Mouse (Mus musculus) heart, adult 11 months (tissue): ENCODE measurements around the gene Gdf7.

Experiments used
- DNase-seq: peaks from one replicate; pipeline ENCODE4 v3.0.0; 2022

Gene Gdf7

GRCm38 (mm10) chr12:8301841-8302431 lies at the start of gene Gdf7:
Gdf7 (minus strand) TSS chr12:8301954.
- DNase-seq, result peak; percentile 90

GRCm38 (mm10) chr12:8351025-8351903 lies 49.5 kb upstream of the Gdf7 start:
- DNase-seq, result peak; percentile 99

DNA sequence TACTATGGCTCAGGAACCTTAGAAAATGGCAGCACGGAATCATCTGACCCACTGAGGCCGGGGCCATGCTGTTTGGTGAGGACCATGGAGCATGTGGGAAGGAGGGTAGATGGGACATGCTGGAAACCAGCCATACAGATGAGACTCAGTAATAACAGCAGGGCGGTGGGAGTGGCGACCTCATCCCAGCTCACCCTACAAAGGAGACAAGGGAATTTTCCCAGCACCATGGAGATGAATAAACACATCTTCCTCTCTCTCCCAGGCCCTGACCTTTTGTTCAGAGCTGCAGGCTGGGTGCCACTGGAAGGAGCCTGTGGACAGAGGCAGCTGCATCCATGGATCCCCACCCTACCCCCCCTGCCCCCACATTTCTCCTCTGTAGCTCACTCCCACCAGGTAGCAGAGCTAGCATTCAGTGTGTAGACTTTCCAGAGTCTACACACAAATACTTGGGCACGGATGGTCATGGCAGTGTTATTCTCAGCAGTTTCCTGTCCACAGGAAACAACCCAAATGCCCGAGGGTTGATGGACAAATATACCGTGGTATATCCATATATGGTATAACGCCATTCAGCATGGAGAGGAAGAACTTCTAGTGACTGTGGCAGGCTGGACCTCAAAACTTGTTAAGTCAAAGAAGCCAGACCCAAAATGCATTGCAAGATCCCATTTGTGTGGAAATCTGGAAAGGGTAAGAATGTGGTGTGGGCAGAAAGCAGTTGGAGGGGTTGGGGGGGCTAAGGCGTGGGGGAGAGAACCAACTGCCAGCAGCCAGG lies 47.2 kb upstream of the Gdf7 start:
- peak; percentile 96 for DNase-seq

DNA sequence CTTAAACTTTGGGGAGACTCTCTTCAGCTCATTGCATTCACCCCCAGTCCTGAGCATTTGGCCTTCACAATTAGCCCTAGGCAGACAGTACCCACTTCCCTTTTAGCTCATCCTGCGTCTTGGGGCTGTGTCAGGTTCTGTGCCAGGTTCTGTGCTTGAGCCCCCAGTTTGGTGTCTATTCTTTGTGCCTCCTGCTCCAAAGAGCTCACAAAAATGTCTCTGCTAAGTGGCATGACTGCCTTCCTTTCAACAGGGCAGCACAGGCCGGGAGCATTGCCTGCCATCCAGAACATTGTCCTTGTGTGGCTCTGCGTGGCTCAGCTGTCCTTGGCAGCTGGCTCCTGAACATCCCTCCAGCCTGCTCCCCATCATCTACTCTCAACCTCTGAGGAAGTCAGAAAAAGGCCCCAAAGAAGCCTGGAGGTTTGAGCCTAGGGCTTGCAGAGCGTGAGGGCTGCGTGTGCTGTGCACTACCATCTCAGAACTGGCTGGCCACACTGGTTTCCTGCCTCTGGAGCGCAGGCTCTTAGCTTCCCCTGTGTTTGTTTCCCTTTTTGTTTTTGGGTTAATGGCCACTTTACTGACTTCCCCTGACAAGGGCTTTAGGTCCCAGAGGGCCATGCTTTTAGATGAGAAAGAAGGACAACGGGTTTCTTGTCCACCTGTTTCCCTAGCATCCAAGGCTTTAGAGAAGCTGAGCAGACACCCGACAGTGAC lies 46.1 kb upstream of the Gdf7 start:
- peak; percentile 95 for DNase-seq

GRCm38 (mm10) chr12:8345539-8345938 lies 43.8 kb upstream of the Gdf7 start:
- DNase-seq, result peak; percentile 91

DNA sequence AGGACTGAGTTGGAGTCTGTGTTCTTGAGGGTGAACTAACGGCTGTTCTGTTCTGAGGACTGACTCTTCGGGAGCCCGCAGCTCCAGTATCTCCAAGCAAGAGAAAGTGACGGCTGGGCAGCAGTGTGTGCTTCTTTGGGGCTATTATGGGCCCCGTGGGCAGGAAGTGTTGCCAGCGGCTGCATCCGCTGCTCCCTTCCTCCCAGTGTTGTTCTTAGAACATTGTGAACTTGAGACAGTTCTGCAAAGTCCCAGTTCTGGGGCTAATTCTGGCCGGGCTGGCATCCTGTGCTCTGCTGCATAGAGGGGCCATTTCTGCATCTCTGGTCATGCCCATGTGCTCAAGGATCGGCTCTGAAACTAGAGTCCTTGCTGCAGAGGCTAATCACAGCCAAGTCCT lies 43.1 kb upstream of the Gdf7 start:
- DNase-seq, result peak; percentile 99

- DNase-seq, result peak; percentile 91
Observed at GRCm38 (mm10) chr12:8343381-8343780, 41.6 kb upstream of the Gdf7 start.

DNA sequence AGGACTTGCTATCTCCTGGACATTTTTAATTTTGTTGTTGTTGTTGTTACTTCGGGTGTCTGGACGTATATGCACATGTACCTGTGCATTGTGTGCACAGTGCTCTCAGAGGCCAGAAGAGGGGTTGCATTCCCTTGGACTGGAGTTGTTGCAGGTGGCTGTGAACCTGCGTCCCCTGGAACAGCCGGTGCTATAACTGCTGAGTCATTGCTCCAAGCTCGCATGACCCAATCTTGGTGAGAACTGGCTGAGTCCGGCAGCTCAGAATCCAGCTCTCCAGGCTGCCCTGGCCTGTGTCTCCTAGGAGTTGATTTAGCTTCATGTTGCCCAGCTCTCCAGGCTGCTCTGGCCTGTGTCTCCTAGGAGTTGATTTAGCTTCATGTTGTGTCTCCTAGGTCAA lies 39.3 kb upstream of the Gdf7 start:
- no peak for DNase-seq

DNA sequence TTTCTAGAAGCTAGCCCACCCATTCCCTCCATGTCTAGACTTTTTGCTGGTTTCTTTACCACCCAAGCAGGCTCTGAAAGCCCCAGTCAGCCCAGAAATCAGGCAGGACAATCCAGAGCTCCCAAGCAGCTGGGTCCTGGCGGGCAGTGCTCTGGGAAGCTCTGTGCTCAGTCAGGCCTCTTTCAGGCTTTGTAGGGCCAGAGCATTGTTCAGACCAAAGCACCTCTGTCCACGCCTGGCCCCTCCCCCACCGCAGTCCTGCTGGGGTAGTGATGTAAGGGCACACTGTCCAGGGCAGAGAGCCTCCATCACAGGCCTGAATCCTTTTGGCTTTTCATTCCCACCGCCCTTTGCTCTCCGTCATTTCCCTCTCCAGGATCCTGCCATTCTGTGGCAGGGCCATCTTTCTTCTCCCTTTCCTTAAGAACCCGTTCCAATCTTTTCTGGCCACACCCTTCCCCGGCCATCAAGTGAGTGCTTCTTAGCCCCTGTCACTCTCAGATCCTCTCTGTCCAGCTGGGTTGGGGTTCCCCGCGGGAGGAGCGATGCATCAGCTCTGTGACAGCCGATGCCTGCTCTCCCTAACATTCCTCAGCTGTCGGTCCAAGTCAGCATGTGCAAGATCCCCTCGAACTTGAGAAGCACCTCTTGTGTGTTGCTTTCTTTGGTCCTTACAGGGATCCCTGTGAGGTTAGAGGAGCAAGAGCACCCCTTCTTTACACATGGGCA lies 38.0 kb upstream of the Gdf7 start:
- no peak for DNase-seq

GRCm38 (mm10) chr12:8338918-8339317 lies 37.2 kb upstream of the Gdf7 start:
- DNase-seq, result no peak

GRCm38 (mm10) chr12:8338491-8338890 lies 36.7 kb upstream of the Gdf7 start:
- no peak for DNase-seq

GRCm38 (mm10) chr12:8337286-8338060 lies 35.7 kb upstream of the Gdf7 start:
- peak; percentile 95 for DNase-seq

GRCm38 (mm10) chr12:8336601-8337285 lies 35.0 kb upstream of the Gdf7 start:
- DNase-seq, result peak; percentile 96

- DNase-seq, result no peak
Observed at GRCm38 (mm10) chr12:8335503-8335902, 33.7 kb upstream of the Gdf7 start.

GRCm38 (mm10) chr12:8334261-8334660 lies 32.5 kb upstream of the Gdf7 start:
- peak; percentile 97 for DNase-seq

DNA sequence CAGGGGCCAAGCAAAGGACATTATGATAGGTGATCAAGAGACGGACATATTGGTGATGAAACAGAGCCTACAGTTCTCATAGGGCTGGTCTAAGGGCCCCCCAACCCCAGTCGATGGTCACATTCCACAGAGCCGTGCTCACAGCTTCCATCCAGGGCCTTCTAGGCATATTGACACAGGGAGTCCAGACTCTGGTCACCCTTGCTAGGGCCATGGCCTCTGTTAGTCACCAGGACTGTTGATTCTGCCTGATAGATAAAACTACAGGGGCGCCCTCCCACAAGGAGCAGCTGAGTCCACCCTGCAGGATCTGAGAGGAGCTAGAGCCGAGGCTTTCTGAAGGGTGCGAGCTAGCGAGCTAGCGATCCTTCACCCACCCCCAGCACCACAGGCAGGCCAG lies 31.9 kb upstream of the Gdf7 start:
- DNase-seq, result no peak

DNA sequence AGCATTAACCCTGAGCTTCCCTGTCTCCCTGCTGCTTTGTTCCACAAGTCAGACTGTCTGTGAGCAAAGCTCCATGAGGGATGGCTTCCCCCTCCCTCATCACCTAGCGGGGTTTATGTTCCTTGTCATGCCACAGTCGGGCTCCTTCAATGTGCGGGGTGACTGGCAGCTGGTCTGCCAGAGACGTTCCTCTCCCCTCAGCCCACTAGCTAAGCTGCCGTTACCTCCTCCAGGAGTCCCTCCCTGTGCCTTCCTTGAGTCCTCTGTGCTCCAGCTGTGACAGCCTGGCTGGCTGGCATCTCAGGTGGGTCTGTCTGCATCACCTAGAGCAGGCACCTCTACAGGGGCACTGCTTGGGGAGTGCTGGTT lies 30.4 kb upstream of the Gdf7 start:
- DNase-seq, result peak; percentile 93

GRCm38 (mm10) chr12:8331489-8332173 lies 29.9 kb upstream of the Gdf7 start:
- peak; percentile 98 for DNase-seq

GRCm38 (mm10) chr12:8329236-8329635 lies 27.5 kb upstream of the Gdf7 start:
- DNase-seq, result no peak

- no peak for DNase-seq
Observed at GRCm38 (mm10) chr12:8327675-8328053, 25.9 kb upstream of the Gdf7 start.
